Mouse (Mus musculus): Measurements from ENCODE around the gene F830045P16Rik. TPM values are rescaled to one million over a fixed set of nuclear protein-coding genes. Genes with fewer than 3 reads are reported as not detected.

The F830045P16Rik gene
- not detected for total RNA-seq (2023)

DNA sequence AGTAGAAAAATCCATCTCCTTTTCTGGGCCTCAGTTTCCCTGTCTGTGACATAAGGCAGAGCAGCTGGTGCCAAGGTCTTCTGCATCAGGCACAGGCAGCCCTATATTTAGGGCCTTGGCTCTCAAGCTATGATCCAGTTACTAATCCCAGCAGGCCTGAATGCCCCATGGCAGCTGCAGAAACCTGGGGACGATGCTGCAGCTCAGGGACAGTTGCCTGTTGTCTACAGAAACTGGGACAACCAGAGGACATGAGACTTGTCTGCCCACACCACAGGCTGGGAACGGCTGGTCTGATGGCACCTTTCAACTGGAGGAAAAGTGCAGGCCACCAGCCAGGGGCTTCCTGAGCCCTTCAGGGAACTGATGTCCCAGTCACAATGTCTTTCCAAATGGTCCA, at the start of gene F830045P16Rik:
Gene F830045P16Rik, minus strand, starts transcription at position 226 of the 400 bp plus-strand sequence.

Other genes with a start within 250 kb of the F830045P16Rik start
- gene Ckap2l, start 239.4 kb downstream of the F830045P16Rik start, total RNA-seq (2023): 0.76 TPM
- 0.56 TPM for gene Il1a, start 226.6 kb downstream of the F830045P16Rik start, total RNA-seq (2023)
- gene Il1b, start 165.5 kb downstream of the F830045P16Rik start, total RNA-seq (2023): 12.9 TPM
- gene Sirpa, start 56.2 kb upstream of the F830045P16Rik start, total RNA-seq (2023): 8.6 TPM
- gene Pdyn, start 163.2 kb upstream of the F830045P16Rik start, total RNA-seq (2023): not detected

Data from CD4-positive naive resting alpha-beta T cell, adult 76 days (primary cell).